Mouse (Mus musculus) embryonic facial prominence, embryonic 12.5 days (tissue): ENCODE measurements at regions not wholly inside any gene's neighbourhood (a gene's known extent, or its start where the extent isn't known, plus 50 kb on each side); places are given as distances from the start of the nearest gene placed in this dataset.

Experiments
- ATAC-seq: fragments of 200-750 bp; cut with Nextera tagmentation; 2 replicates; pipeline ENCODE4 v1.8.0; 2017; ENCODE audit not compliant: insufficient number of reproducible peaks, insufficient read depth, low FRiP score, low TSS enrichment
- H3K27ac ChIP-seq: fragments of 300-500 bp; sonication (generic); 2 replicates; pipeline ENCODE4 v1.5.1; 2016; ENCODE audit warnings: mild to moderate bottlenecking
- H3K27me3 ChIP-seq: fragments of 300-500 bp; sonication (generic); 2 replicates; pipeline ENCODE4 v1.6.1; 2016; ENCODE audit warnings: mild to moderate bottlenecking, moderate library complexity
- H3K36me3 ChIP-seq: fragments of 300-500 bp; sonication (generic); 2 replicates; pipeline ENCODE4 v1.6.1; 2016; ENCODE audit warnings: mild to moderate bottlenecking
- H3K4me1 ChIP-seq: fragments of 300-500 bp; sonication (generic); 2 replicates; pipeline ENCODE4 v1.6.1; 2016
- H3K4me2 ChIP-seq: fragments of 300-500 bp; sonication (generic); replicated peaks from 2 replicates; pipeline ENCODE4 v1.6.1; 2016; ENCODE audit warnings: mild to moderate bottlenecking, moderate library complexity
- H3K4me3 ChIP-seq: fragments of 300-500 bp; sonication (generic); 2 replicates; pipeline ENCODE4 v1.5.1; 2016; ENCODE audit warnings: mild to moderate bottlenecking
- H3K9ac ChIP-seq: fragments of 300-500 bp; sonication (generic); 2 replicates; pipeline ENCODE4 v1.6.1; 2016; ENCODE audit warnings: mild to moderate bottlenecking, moderate library complexity
- H3K9me3 ChIP-seq: fragments of 300-500 bp; sonication (generic); 2 replicates; pipeline ENCODE4 v1.6.1; 2016; ENCODE audit warnings: mild to moderate bottlenecking, moderate library complexity
- WGBS: fragments of 180-500 bp; shearing (Covaris S2); methylation state at CpG from one replicate; pipeline ENCODE4 v1.1.7; 2016; 5-methylcytosine and 5-hydroxymethylcytosine counted together

- no peak for ATAC-seq
- Histone ChIP-seq H3K4me3 (no peak overlapping the region), H3K9me3 (no peaks in the 10 kb centered on the region), H3K4me1 (peaks cover 42% of the 10 kb centered on the region), H3K36me3 (no peaks in the 10 kb centered on the region), H3K9ac (no peak overlapping the region), H3K27me3 (no peaks in the 10 kb centered on the region), H3K4me2 (no peak overlapping the region), H3K27ac (peak overlapping the region; percentile 47; the same call in 1 of the 2 replicates)
- 58% methylated on average over 20 of the region's 20 CpGs for WGBS
Observed at GRCm38 (mm10) chr1:90279066-90279839, 75.5 kb downstream of the Ackr3 start.

- no peaks in the 10 kb centered on the region for H3K27me3 ChIP-seq
- no peak for ATAC-seq
- peaks cover 49% of the 10 kb centered on the region for H3K4me1 ChIP-seq
- WGBS = 78% methylated on average over 8 of the region's 8 CpGs
- no peak overlapping the region for H3K9ac ChIP-seq
- H3K4me2 ChIP-seq = no peak overlapping the region
- no peak overlapping the region for H3K27ac ChIP-seq
- no peak overlapping the region for H3K4me3 ChIP-seq
- no peaks in the 10 kb centered on the region for H3K36me3 ChIP-seq
- H3K9me3 ChIP-seq = no peaks in the 10 kb centered on the region
Observed at GRCm38 (mm10) chr1:90280227-90280626, 76.4 kb downstream of the Ackr3 start.

- 96% methylated on average over 1 of the region's 1 CpGs for WGBS
- no peak overlapping the region for H3K9ac ChIP-seq
- no peak for ATAC-seq
- H3K36me3 ChIP-seq = no peaks in the 10 kb centered on the region
- no peak overlapping the region for H3K4me2 ChIP-seq
- H3K4me3 ChIP-seq = no peak overlapping the region
- H3K27ac ChIP-seq = no peak overlapping the region
- no peaks in the 10 kb centered on the region for H3K27me3 ChIP-seq
- H3K9me3 ChIP-seq = no peaks in the 10 kb centered on the region
- H3K4me1 ChIP-seq = peaks cover 58% of the 10 kb centered on the region
Observed at GRCm38 (mm10) chr1:90281255-90281654, 77.5 kb downstream of the Ackr3 start.

- no peak overlapping the region for H3K4me2 ChIP-seq
- no peak overlapping the region for H3K9ac ChIP-seq
- H3K27ac ChIP-seq = no peak overlapping the region
- 61% methylated on average over 6 of the region's 6 CpGs for WGBS
- no peaks in the 10 kb centered on the region for H3K27me3 ChIP-seq
- peaks cover 63% of the 10 kb centered on the region for H3K4me1 ChIP-seq
- no peaks in the 10 kb centered on the region for H3K36me3 ChIP-seq
- no peak overlapping the region for H3K4me3 ChIP-seq
- no peaks in the 10 kb centered on the region for H3K9me3 ChIP-seq
- no peak for ATAC-seq
Observed at GRCm38 (mm10) chr1:90281956-90282355, 78.2 kb downstream of the Ackr3 start.

- no peak for ATAC-seq
- Histone ChIP-seq H3K4me3 (no peak overlapping the region), H3K4me1 (peaks cover 59% of the 10 kb centered on the region), H3K27ac (no peak overlapping the region), H3K27me3 (no peaks in the 10 kb centered on the region), H3K36me3 (no peaks in the 10 kb centered on the region), H3K9ac (no peak overlapping the region), H3K9me3 (no peaks in the 10 kb centered on the region), H3K4me2 (no peak overlapping the region)
- WGBS = 62% methylated on average over 8 of the region's 8 CpGs
Observed at GRCm38 (mm10) chr1:90282367-90282766, 78.6 kb downstream of the Ackr3 start.

- Histone ChIP-seq H3K27me3 (no peaks in the 10 kb centered on the region), H3K27ac (peak overlapping the region; percentile 71), H3K36me3 (no peaks in the 10 kb centered on the region), H3K9ac (no peak overlapping the region), H3K4me1 (peaks cover 50% of the 10 kb centered on the region), H3K4me2 (no peak overlapping the region), H3K9me3 (no peaks in the 10 kb centered on the region), H3K4me3 (no peak overlapping the region)
- ATAC-seq = no peak
- WGBS = 46% methylated on average over 11 of the region's 11 CpGs
Observed at GRCm38 (mm10) chr1:90283176-90283775, 79.5 kb downstream of the Ackr3 start.

GRCm38 (mm10) chr1:90283912-90284636, 80.3 kb downstream of the Ackr3 start:
- no peak for ATAC-seq
- H3K4me3 ChIP-seq = no peak overlapping the region
- WGBS = 69% methylated on average over 6 of the region's 6 CpGs
- H3K9ac ChIP-seq = no peak overlapping the region
- peaks cover 52% of the 10 kb centered on the region for H3K4me1 ChIP-seq
- H3K9me3 ChIP-seq = no peaks in the 10 kb centered on the region
- no peak overlapping the region for H3K27ac ChIP-seq
- no peaks in the 10 kb centered on the region for H3K36me3 ChIP-seq
- no peak overlapping the region for H3K4me2 ChIP-seq
- no peaks in the 10 kb centered on the region for H3K27me3 ChIP-seq

GRCm38 (mm10) chr1:90285318-90285717, 81.5 kb downstream of the Ackr3 start:
- H3K27ac ChIP-seq = no peak overlapping the region; the same call in 1 of the 2 replicates
- H3K9me3 ChIP-seq = no peaks in the 10 kb centered on the region
- WGBS = 79% methylated on average over 4 of the region's 4 CpGs
- H3K9ac ChIP-seq = no peak overlapping the region
- peaks cover 52% of the 10 kb centered on the region for H3K4me1 ChIP-seq
- no peaks in the 10 kb centered on the region for H3K36me3 ChIP-seq
- H3K4me3 ChIP-seq = no peak overlapping the region
- H3K27me3 ChIP-seq = no peaks in the 10 kb centered on the region
- ATAC-seq = no peak
- H3K4me2 ChIP-seq = no peak overlapping the region

- Histone ChIP-seq H3K27ac (no peak overlapping the region), H3K36me3 (no peaks in the 10 kb centered on the region), H3K27me3 (no peaks in the 10 kb centered on the region), H3K4me1 (peaks cover 59% of the 10 kb centered on the region), H3K9me3 (no peaks in the 10 kb centered on the region), H3K4me3 (no peak overlapping the region), H3K9ac (no peak overlapping the region), H3K4me2 (no peak overlapping the region)
- WGBS = 75% methylated on average over 3 of the region's 3 CpGs
- no peak for ATAC-seq
Observed at GRCm38 (mm10) chr1:90287251-90287650, 83.5 kb downstream of the Ackr3 start.

GRCm38 (mm10) chr1:90288892-90289731, 85.3 kb downstream of the Ackr3 start:
- Histone ChIP-seq H3K4me2 (no peak overlapping the region), H3K9me3 (no peaks in the 10 kb centered on the region), H3K36me3 (no peaks in the 10 kb centered on the region), H3K4me1 (peaks cover 46% of the 10 kb centered on the region), H3K27ac (peak overlapping the region; percentile 63; the same call in 1 of the 2 replicates), H3K27me3 (no peaks in the 10 kb centered on the region), H3K4me3 (no peak overlapping the region), H3K9ac (no peak overlapping the region)
- 0 out of 2 replicates have a peak, but pooled peaks have one; percentile 26 for ATAC-seq
- 65% methylated on average over 8 of the region's 8 CpGs for WGBS

- Histone ChIP-seq H3K36me3 (no peaks in the 10 kb centered on the region), H3K9me3 (no peaks in the 10 kb centered on the region), H3K4me2 (no peak overlapping the region), H3K4me3 (no peak overlapping the region), H3K27ac (0 out of 2 replicates have a peak overlapping the region, but pooled peaks have one; percentile 17), H3K9ac (no peak overlapping the region), H3K4me1 (peaks cover 42% of the 10 kb centered on the region), H3K27me3 (no peaks in the 10 kb centered on the region)
- ATAC-seq = no peak
- 41% methylated on average over 6 of the region's 6 CpGs for WGBS
Observed at GRCm38 (mm10) chr1:90289732-90290215, 86.0 kb downstream of the Ackr3 start.
